8 mouse cellular contexts compared by ENCODE assay signal in the genomic region with DNA sequence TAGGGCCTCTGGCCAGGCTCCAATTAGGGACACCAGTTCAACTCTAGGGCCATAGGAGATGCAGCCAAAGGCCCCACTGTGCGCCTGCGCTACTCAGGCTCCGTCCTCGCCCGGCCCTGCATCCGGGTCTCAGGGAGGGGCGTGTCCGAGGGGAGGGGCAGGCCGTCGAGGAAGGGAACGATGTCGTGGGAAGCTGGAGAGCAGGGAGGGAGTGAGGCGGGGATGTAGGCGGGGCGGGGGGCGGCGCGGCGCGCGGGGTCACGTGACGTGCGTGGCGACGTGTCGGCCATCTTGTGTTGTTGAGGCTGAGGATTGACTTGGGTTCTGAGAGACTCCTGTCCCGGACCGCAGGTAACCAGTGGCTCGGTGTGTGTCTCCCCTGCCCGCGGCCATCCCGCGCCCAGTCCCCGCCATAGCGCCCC. TPM values are rescaled to one million over a fixed set of nuclear protein-coding genes. Genes with fewer than 3 reads are reported as not detected.
DNase-seq lines count a peak whose midpoint lies in the region; ATAC-seq lines count a peak whose summit lies in the region.

A gene (plus strand): TSS at position 257 of the 422 bp plus-strand sequence.

- no peaks in the 10 kb centered on the region for H3K9me3 ChIP-seq in heart, embryonic 10.5 days
- no peaks in the 10 kb centered on the region for H3K9me3 ChIP-seq in kidney, embryonic 15.5 days (replicated peaks)

- peaks cover 5% of the 10 kb centered on the region; the same call in 1 of the 2 replicates for H3K36me3 ChIP-seq in heart, embryonic 10.5 days
- H3K36me3 ChIP-seq in kidney, embryonic 15.5 days = peaks cover 7% of the 10 kb centered on the region; the same call in 1 of the 2 replicates

- no peaks in the 10 kb centered on the region for H3K27me3 ChIP-seq in heart, embryonic 10.5 days (ENCODE audit: insufficient read depth, poor library complexity, severe bottlenecking)
- H3K27me3 ChIP-seq in kidney, embryonic 15.5 days = no peaks in the 10 kb centered on the region

- H3K27ac ChIP-seq in heart, embryonic 10.5 days = peak within 1 kb of the TSS; percentile 97
- peak within 1 kb of the TSS; percentile 96 for H3K27ac ChIP-seq in kidney, embryonic 15.5 days

- peak within 1 kb of the TSS; percentile 97 for H3K4me3 ChIP-seq in heart, embryonic 10.5 days
- H3K4me3 ChIP-seq in kidney, embryonic 15.5 days (replicated peaks) = peak within 1 kb of the TSS; percentile 89

- peaks cover 9% of the 10 kb centered on the region for H3K4me1 ChIP-seq in heart, embryonic 10.5 days
- H3K4me1 ChIP-seq in kidney, embryonic 15.5 days = peaks cover 13% of the 10 kb centered on the region; the same call in 1 of the 2 replicates

- WGBS in heart, embryonic 10.5 days = 1% methylated on average over 34 of the region's 36 CpGs
- under 1% methylated on average over 30 of the region's 36 CpGs for WGBS in kidney, embryonic 15.5 days

- DNase-seq in B cell, adult 2 months = peak; percentile 97 to 98
- peak; percentile 98 for DNase-seq in brain, adult 2 months (ENCODE audit: low read depth, low spot score)
- peak; percentile 99 for DNase-seq in heart, embryonic 10.5 days (ENCODE audit: low spot score)
- DNase-seq in liver = peak; percentile 98
- DNase-seq in spleen, postnatal 4 days (ENCODE audit: low spot score in 2 of 2) = peak; percentile 96 to 98

- peak; percentile 97 for ATAC-seq in erythroblast, adult 5-6 weeks (replicated peaks; ENCODE audit: low FRiP score, poor library complexity, severe bottlenecking)
- peak; percentile 98 for ATAC-seq in kidney, embryonic 15.5 days (replicated peaks; ENCODE audit: low FRiP score)
- ATAC-seq in monocyte, adult 5-6 weeks (replicated peaks; ENCODE audit: insufficient number of reproducible peaks, low FRiP score, low TSS enrichment, poor library complexity, severe bottlenecking) = peak; percentile 99

- peak within 1 kb of the TSS; percentile 97 for H3K9ac ChIP-seq in kidney, embryonic 15.5 days

- H3K4me2 ChIP-seq in kidney, embryonic 15.5 days = peak within 1 kb of the TSS; percentile 73

RNA-seq across cellular contexts. Expression of the gene that starts here (rescaled TPM):
- 59.4 and 93.4 TPM in 2 replicates for total RNA-seq in erythroblast, adult 5-6 weeks (2015; ENCODE audit: low replicate concordance)
- total RNA-seq in erythroblast, adult 5-6 weeks (2017; ENCODE audit: low replicate concordance) = 169 and 215 TPM in 2 replicates
- 33.0 and 38.2 TPM in 2 replicates for polyA plus RNA-seq in heart, embryonic 10.5 days (2016; fragmentation: Nextera tagmentation; extraction: Ambion mirVana)
- 60.7 and 64.8 TPM in 2 replicates for polyA plus RNA-seq in kidney, embryonic 15.5 days (2015; fragmentation: Nextera tagmentation; extraction: Ambion mirVana)
- 61.3 to 144 TPM (median 71.3 TPM) in 3 replicates for total RNA-seq in monocyte, adult 5-6 weeks (2017)

Comparison
In these comparisons a context has a peak if more than half of its experiments do, and no peak if none do; other contexts are left out.
1. Peak in every context shown above with its lines: DNase-seq, ATAC-seq, H3K4me3 ChIP-seq and H3K27ac ChIP-seq.